Mouse (Mus musculus): ENCODE measurements around the gene Gast. TPM values are rescaled to one million over a fixed set of nuclear protein-coding genes. Genes with fewer than 3 reads are reported as not detected.

Gast gene
- total and polyA plus RNA-seq, 2 experiments from 2014 or later: 0.51 TPM; not detected in 1

GRCm38 (mm10) chr11:100376746-100377389, 42.7 kb downstream of the Gast start:
- Histone ChIP-seq H3K27me3 (ENCODE audit: insufficient read depth, low read length) (no peaks in the 10 kb centered on the region), H3K9ac (no peak overlapping the region), H3K9me3 (ENCODE audit: low read length) (no peaks in the 10 kb centered on the region), H3K4me2 (ENCODE audit: low read depth) (no peak overlapping the region), H3K36me3 (ENCODE audit: insufficient read depth) (peaks cover 81% of the 10 kb centered on the region), H3K4me1 (ENCODE audit: insufficient read depth) (no peaks in the 10 kb centered on the region), H3K4me3 (ENCODE audit: low read depth, low read length) (no peak overlapping the region), H3K27ac (ENCODE audit: low read depth, low read length) (no peak overlapping the region)
- 91% methylated on average over 21 of the region's 21 CpGs for WGBS
- DNase-seq (no peak), ATAC-seq (no peak)
- no peak for TF ChIP-seq CTCF (IDR thresholded peaks at IDR 0.05; ENCODE audit: low read depth)

- Histone ChIP-seq H3K36me3 (ENCODE audit: insufficient read depth) (peaks cover 82% of the 10 kb centered on the region), H3K27me3 (ENCODE audit: insufficient read depth, low read length) (no peaks in the 10 kb centered on the region), H3K4me2 (ENCODE audit: low read depth) (no peak overlapping the region), H3K4me3 (ENCODE audit: low read depth, low read length) (no peak overlapping the region), H3K9ac (no peak overlapping the region), H3K27ac (ENCODE audit: low read depth, low read length) (no peak overlapping the region), H3K4me1 (ENCODE audit: insufficient read depth) (no peaks in the 10 kb centered on the region), H3K9me3 (ENCODE audit: low read length) (no peaks in the 10 kb centered on the region)
- no peak for DNase-seq
- 95% methylated on average over 14 of the region's 14 CpGs for WGBS
- no peak for ATAC-seq
- no peak for TF ChIP-seq CTCF (IDR thresholded peaks at IDR 0.05; ENCODE audit: low read depth)
Measured at GRCm38 (mm10) chr11:100377989-100378388, 43.8 kb downstream of the Gast start.

- DNase-seq: no peak
- Histone ChIP-seq H3K4me1 (ENCODE audit: insufficient read depth) (no peaks in the 10 kb centered on the region), H3K9ac (no peak overlapping the region), H3K27ac (ENCODE audit: low read depth, low read length) (no peak overlapping the region), H3K36me3 (ENCODE audit: insufficient read depth) (peaks cover 82% of the 10 kb centered on the region), H3K27me3 (ENCODE audit: insufficient read depth, low read length) (no peaks in the 10 kb centered on the region), H3K4me2 (ENCODE audit: low read depth) (no peak overlapping the region), H3K4me3 (ENCODE audit: low read depth, low read length) (no peak overlapping the region), H3K9me3 (ENCODE audit: low read length) (no peaks in the 10 kb centered on the region)
- no peak for TF ChIP-seq CTCF (IDR thresholded peaks at IDR 0.05; ENCODE audit: low read depth)
- 88% methylated on average over 5 of the region's 5 CpGs for WGBS
- ATAC-seq: no peak
Measured at GRCm38 (mm10) chr11:100378446-100378845, 44.2 kb downstream of the Gast start.

GRCm38 (mm10) chr11:100379311-100379710, 45.1 kb downstream of the Gast start:
- WGBS: 96% methylated on average over 4 of the region's 4 CpGs
- no peaks in the 10 kb centered on the region for H3K4me1 ChIP-seq (ENCODE audit: insufficient read depth)
- H3K27ac ChIP-seq (ENCODE audit: low read depth, low read length): no peak overlapping the region
- no peaks in the 10 kb centered on the region for H3K27me3 ChIP-seq (ENCODE audit: insufficient read depth, low read length)
- no peaks in the 10 kb centered on the region for H3K9me3 ChIP-seq (ENCODE audit: low read length)
- ATAC-seq (no peak), DNase-seq (no peak)
- TF ChIP-seq CTCF (IDR thresholded peaks at IDR 0.05; ENCODE audit: low read depth): no peak
- no peak overlapping the region for H3K4me2 ChIP-seq (ENCODE audit: low read depth)
- H3K4me3 ChIP-seq (ENCODE audit: low read depth, low read length): no peak overlapping the region
- H3K36me3 ChIP-seq (ENCODE audit: insufficient read depth): peaks cover 80% of the 10 kb centered on the region
- H3K9ac ChIP-seq: no peak overlapping the region

GRCm38 (mm10) chr11:100382682-100383081, 48.5 kb downstream of the Gast start:
- Histone ChIP-seq H3K9me3 (ENCODE audit: low read length) (no peaks in the 10 kb centered on the region), H3K4me3 (ENCODE audit: low read depth, low read length) (no peak overlapping the region), H3K27me3 (ENCODE audit: insufficient read depth, low read length) (no peaks in the 10 kb centered on the region), H3K4me1 (ENCODE audit: insufficient read depth) (no peaks in the 10 kb centered on the region), H3K9ac (no peak overlapping the region), H3K27ac (ENCODE audit: low read depth, low read length) (no peak overlapping the region), H3K4me2 (ENCODE audit: low read depth) (no peak overlapping the region), H3K36me3 (ENCODE audit: insufficient read depth) (peaks cover 72% of the 10 kb centered on the region)
- WGBS: 79% methylated on average over 6 of the region's 6 CpGs
- DNase-seq (no peak), ATAC-seq (no peak)
- TF ChIP-seq CTCF (IDR thresholded peaks at IDR 0.05; ENCODE audit: low read depth): no peak

GRCm38 (mm10) chr11:100385016-100385415, 50.8 kb downstream of the Gast start:
- Histone ChIP-seq H3K4me3 (ENCODE audit: low read depth, low read length) (no peak overlapping the region), H3K9ac (no peak overlapping the region), H3K4me1 (ENCODE audit: insufficient read depth) (peaks cover 5% of the 10 kb centered on the region; the same call in 1 of the 2 replicates), H3K27ac (ENCODE audit: low read depth, low read length) (no peak overlapping the region), H3K4me2 (ENCODE audit: low read depth) (no peak overlapping the region), H3K9me3 (ENCODE audit: low read length) (no peaks in the 10 kb centered on the region), H3K36me3 (ENCODE audit: insufficient read depth) (peaks cover 53% of the 10 kb centered on the region), H3K27me3 (ENCODE audit: insufficient read depth, low read length) (no peaks in the 10 kb centered on the region)
- DNase-seq: no peak
- 89% methylated on average over 3 of the region's 3 CpGs for WGBS
- no peak for ATAC-seq
- TF ChIP-seq CTCF (IDR thresholded peaks at IDR 0.05; ENCODE audit: low read depth): no peak

GRCm38 (mm10) chr11:100386586-100386985, 52.4 kb downstream of the Gast start:
- WGBS: 51% methylated on average over 5 of the region's 5 CpGs
- Histone ChIP-seq H3K27ac (ENCODE audit: low read depth, low read length) (no peak overlapping the region), H3K27me3 (ENCODE audit: insufficient read depth, low read length) (no peaks in the 10 kb centered on the region), H3K4me2 (ENCODE audit: low read depth) (no peak overlapping the region), H3K36me3 (ENCODE audit: insufficient read depth) (peaks cover 42% of the 10 kb centered on the region), H3K9me3 (ENCODE audit: low read length) (no peaks in the 10 kb centered on the region), H3K4me1 (ENCODE audit: insufficient read depth) (peaks cover 5% of the 10 kb centered on the region; the same call in 1 of the 2 replicates), H3K9ac (no peak overlapping the region), H3K4me3 (ENCODE audit: low read depth, low read length) (no peak overlapping the region)
- no peak for ATAC-seq
- no peak for TF ChIP-seq CTCF (IDR thresholded peaks at IDR 0.05; ENCODE audit: low read depth)
- DNase-seq: no peak

Other genes with a start within 250 kb of the Gast start
- not detected in 2 replicates for gene Krt32, start 246.2 kb upstream of the Gast start, total RNA-seq (2014; rRNA removed)
- gene Krt32, start 246.2 kb upstream of the Gast start, polyA plus RNA-seq (2015; fragmentation: Nextera tagmentation; extraction: Ambion mirVana): not detected in 2 replicates
- gene Krt35, start 238.2 kb upstream of the Gast start, total RNA-seq (2014; rRNA removed): not detected in 2 replicates
- gene Krt35, start 238.2 kb upstream of the Gast start, polyA plus RNA-seq (2015; fragmentation: Nextera tagmentation; extraction: Ambion mirVana): not detected in 2 replicates
- not detected in 2 replicates for gene Krt36, start 228.8 kb upstream of the Gast start, total RNA-seq (2014; rRNA removed)
- not detected in 2 replicates for gene Krt36, start 228.8 kb upstream of the Gast start, polyA plus RNA-seq (2015; fragmentation: Nextera tagmentation; extraction: Ambion mirVana)
- gene Krt13, start 212.8 kb upstream of the Gast start, total RNA-seq (2014; rRNA removed): not detected in 2 replicates
- 0.31 TPM in 1 of 2 replicates, not detected in the other for gene Krt13, start 212.8 kb upstream of the Gast start, polyA plus RNA-seq (2015; fragmentation: Nextera tagmentation; extraction: Ambion mirVana)
- gene Krt15, start 198.5 kb upstream of the Gast start, total RNA-seq (2014; rRNA removed): not detected in 2 replicates
- gene Krt15, start 198.5 kb upstream of the Gast start, polyA plus RNA-seq (2015; fragmentation: Nextera tagmentation; extraction: Ambion mirVana): 0.17 and 0.47 TPM in 2 replicates
- gene Krt19, start 185.7 kb upstream of the Gast start, total RNA-seq (2014; rRNA removed): 5.8 and 6.5 TPM in 2 replicates
- 3.8 and 7.0 TPM in 2 replicates for gene Krt19, start 185.7 kb upstream of the Gast start, polyA plus RNA-seq (2015; fragmentation: Nextera tagmentation; extraction: Ambion mirVana)
- gene Krt9, start 141.2 kb upstream of the Gast start, total RNA-seq (2014; rRNA removed): not detected in 2 replicates
- 0.06 TPM in 1 of 2 replicates, not detected in the other for gene Krt9, start 141.2 kb upstream of the Gast start, polyA plus RNA-seq (2015; fragmentation: Nextera tagmentation; extraction: Ambion mirVana)
- 0.14 and 0.15 TPM in 2 replicates for gene Krt14, start 126.9 kb upstream of the Gast start, total RNA-seq (2014; rRNA removed)
- gene Krt14, start 126.9 kb upstream of the Gast start, polyA plus RNA-seq (2015; fragmentation: Nextera tagmentation; extraction: Ambion mirVana): 0.63 and 0.88 TPM in 2 replicates
- gene Krt16, start 85.5 kb upstream of the Gast start, total RNA-seq (2014; rRNA removed): not detected in 2 replicates
- gene Krt16, start 85.5 kb upstream of the Gast start, polyA plus RNA-seq (2015; fragmentation: Nextera tagmentation; extraction: Ambion mirVana): not detected in 2 replicates
- gene Krt17, start 73.4 kb upstream of the Gast start, total RNA-seq (2014; rRNA removed): 0.31 TPM in 1 of 2 replicates, not detected in the other
- gene Krt17, start 73.4 kb upstream of the Gast start, polyA plus RNA-seq (2015; fragmentation: Nextera tagmentation; extraction: Ambion mirVana): 0.47 and 0.51 TPM in 2 replicates
- gene Krt42, start 64.5 kb upstream of the Gast start, total RNA-seq (2014; rRNA removed): not detected in 2 replicates
- gene Krt42, start 64.5 kb upstream of the Gast start, polyA plus RNA-seq (2015; fragmentation: Nextera tagmentation; extraction: Ambion mirVana): not detected in 2 replicates
- gene Eif1, start 14.5 kb upstream of the Gast start, total RNA-seq (2014; rRNA removed): 105 and 115 TPM in 2 replicates
- gene Eif1, start 14.5 kb upstream of the Gast start, polyA plus RNA-seq (2015; fragmentation: Nextera tagmentation; extraction: Ambion mirVana): 1,342 and 1,370 TPM in 2 replicates
- 274 and 518 TPM in 2 replicates for gene Hap1, start 21.7 kb downstream of the Gast start, total RNA-seq (2014; rRNA removed)
- gene Hap1, start 21.7 kb downstream of the Gast start, polyA plus RNA-seq (2015; fragmentation: Nextera tagmentation; extraction: Ambion mirVana): 131 and 237 TPM in 2 replicates
- 76.6 and 106 TPM in 2 replicates for gene Jup, start 63.4 kb downstream of the Gast start, total RNA-seq (2014; rRNA removed)
- 59.4 and 67.0 TPM in 2 replicates for gene Jup, start 63.4 kb downstream of the Gast start, polyA plus RNA-seq (2015; fragmentation: Nextera tagmentation; extraction: Ambion mirVana)
- 16.8 and 27.1 TPM in 2 replicates for gene P3h4, start 80.4 kb downstream of the Gast start, total RNA-seq (2014; rRNA removed)
- 17.9 and 19.8 TPM in 2 replicates for gene P3h4, start 80.4 kb downstream of the Gast start, polyA plus RNA-seq (2015; fragmentation: Nextera tagmentation; extraction: Ambion mirVana)
- 18.1 and 34.6 TPM in 2 replicates for gene Fkbp10, start 81.3 kb downstream of the Gast start, total RNA-seq (2014; rRNA removed)
- 23.3 and 23.4 TPM in 2 replicates for gene Fkbp10, start 81.3 kb downstream of the Gast start, polyA plus RNA-seq (2015; fragmentation: Nextera tagmentation; extraction: Ambion mirVana)
- 63.0 and 80.5 TPM in 2 replicates for gene Nt5c3b, start 107.4 kb downstream of the Gast start, total RNA-seq (2014; rRNA removed)
- 113 and 118 TPM in 2 replicates for gene Nt5c3b, start 107.4 kb downstream of the Gast start, polyA plus RNA-seq (2015; fragmentation: Nextera tagmentation; extraction: Ambion mirVana)
- gene Klhl10, start 107.5 kb downstream of the Gast start, total RNA-seq (2014; rRNA removed): 0.29 and 0.46 TPM in 2 replicates
- gene Klhl10, start 107.5 kb downstream of the Gast start, polyA plus RNA-seq (2015; fragmentation: Nextera tagmentation; extraction: Ambion mirVana): 0.53 and 0.65 TPM in 2 replicates
- gene Klhl11, start 138.3 kb downstream of the Gast start, total RNA-seq (2014; rRNA removed): 60.1 and 73.9 TPM in 2 replicates
- 7.8 and 9.6 TPM in 2 replicates for gene Klhl11, start 138.3 kb downstream of the Gast start, polyA plus RNA-seq (2015; fragmentation: Nextera tagmentation; extraction: Ambion mirVana)
- 199 and 203 TPM in 2 replicates for gene Acly, start 193.6 kb downstream of the Gast start, total RNA-seq (2014; rRNA removed)
- gene Acly, start 193.6 kb downstream of the Gast start, polyA plus RNA-seq (2015; fragmentation: Nextera tagmentation; extraction: Ambion mirVana): 89.9 and 109 TPM in 2 replicates
- 1.2 and 2.2 TPM in 2 replicates for gene Ttc25, start 211.2 kb downstream of the Gast start, total RNA-seq (2014; rRNA removed)
- gene Ttc25, start 211.2 kb downstream of the Gast start, polyA plus RNA-seq (2015; fragmentation: Nextera tagmentation; extraction: Ambion mirVana): 1.1 and 1.8 TPM in 2 replicates
- 37.3 and 41.5 TPM in 2 replicates for gene Cnp, start 240.5 kb downstream of the Gast start, total RNA-seq (2014; rRNA removed)
- gene Cnp, start 240.5 kb downstream of the Gast start, polyA plus RNA-seq (2015; fragmentation: Nextera tagmentation; extraction: Ambion mirVana): 44.8 and 56.2 TPM in 2 replicates